Mouse (Mus musculus): ENCODE results near the gene Syne2.

- TF ChIP-seq POLR2A (IDR thresholded peaks at IDR 0.05; ENCODE audit: low read depth, low read length), result no peak
- TF ChIP-seq CTCF (IDR thresholded peaks at IDR 0.05; ENCODE audit: extremely low read depth, insufficient read depth, insufficient read length, insufficient replicate concordance), result no peak
These were observed 2.3 kb downstream of the Syne2 start for GRCm38 (mm10) chr12:75820216-75820615.

All from spleen, adult 2 months (tissue).